Mouse (Mus musculus): Measurements from ENCODE around the gene Wwox.

GRCm38 (mm10) chr8:115071231-115071630, 631.8 kb downstream of the Wwox start:
- TF ChIP-seq CTCF (IDR thresholded peaks at IDR 0.05; ENCODE audit: control insufficient read depth, insufficient read depth, insufficient replicate concordance, low read depth, low read length) (no peak), POLR2A (IDR thresholded peaks at IDR 0.05; ENCODE audit: control insufficient read depth, low read depth, low read length) (no peak)
